Mouse (Mus musculus) MEL-GATA-1-ER (cell line): ENCODE results near the gene Cask.

ENCODE experiments used
- DNase-seq: peaks from one replicate; pipeline ENCODE4 v3.0.0-alpha.2; 2012; ENCODE audit warnings: low read depth; ENCODE audit errors: extremely low read depth

Gene Cask

GRCm38 (mm10) chrX:13720296-13720829 lies 130.8 kb downstream of the Cask start:
- DNase-seq: peak; percentile 25

GRCm38 (mm10) chrX:13718283-13718682 lies 132.9 kb downstream of the Cask start:
- no peak for DNase-seq

- peak; percentile 79 for DNase-seq
These were observed 134.2 kb downstream of the Cask start for GRCm38 (mm10) chrX:13716796-13717569.

GRCm38 (mm10) chrX:13710174-13710573 lies 141.0 kb downstream of the Cask start:
- peak; percentile 33 for DNase-seq

GRCm38 (mm10) chrX:13705051-13705450 lies 146.1 kb downstream of the Cask start:
- DNase-seq: no peak

- DNase-seq: no peak
These were observed 150.5 kb downstream of the Cask start for GRCm38 (mm10) chrX:13700681-13701080.

- no peak for DNase-seq
These were observed 159.3 kb downstream of the Cask start for GRCm38 (mm10) chrX:13691865-13692264.

GRCm38 (mm10) chrX:13688356-13688755 lies 162.8 kb downstream of the Cask start:
- no peak for DNase-seq

- DNase-seq: no peak
These were observed 164.6 kb downstream of the Cask start for GRCm38 (mm10) chrX:13686589-13686988.

GRCm38 (mm10) chrX:13681748-13682147 lies 169.4 kb downstream of the Cask start:
- DNase-seq: no peak

- no peak for DNase-seq
These were observed 178.2 kb downstream of the Cask start for GRCm38 (mm10) chrX:13673001-13673400.

- DNase-seq: no peak
These were observed 180.8 kb downstream of the Cask start for GRCm38 (mm10) chrX:13670342-13670741.

GRCm38 (mm10) chrX:13668867-13669266 lies 182.3 kb downstream of the Cask start:
- no peak for DNase-seq

- DNase-seq: no peak
These were observed 190.1 kb downstream of the Cask start, which contains the start of gene Gpr82 for GRCm38 (mm10) chrX:13661063-13661462. Gene Gpr82, plus strand, starts transcription at chrX:13661363.

GRCm38 (mm10) chrX:13659201-13659890 lies 191.8 kb downstream of the Cask start:
- no peak for DNase-seq

GRCm38 (mm10) chrX:13658616-13659140 lies 192.5 kb downstream of the Cask start:
- no peak for DNase-seq

GRCm38 (mm10) chrX:13656721-13657120 lies 194.4 kb downstream of the Cask start:
- DNase-seq: peak; percentile 56

- no peak for DNase-seq
These were observed 195.3 kb downstream of the Cask start for GRCm38 (mm10) chrX:13655906-13656305.

- DNase-seq: peak; percentile 90
These were observed 196.2 kb downstream of the Cask start for GRCm38 (mm10) chrX:13655005-13655421.

- DNase-seq: no peak
These were observed 198.9 kb downstream of the Cask start for GRCm38 (mm10) chrX:13652291-13652690.

- DNase-seq: no peak
These were observed 199.3 kb downstream of the Cask start for GRCm38 (mm10) chrX:13651889-13652288.

GRCm38 (mm10) chrX:13638894-13639293 lies 212.3 kb downstream of the Cask start:
- DNase-seq: no peak
